Mouse (Mus musculus) kidney, embryonic 14.5 days (tissue): ENCODE measurements around the gene Fbxl16. TPM values are rescaled to one million over a fixed set of nuclear protein-coding genes. Genes with fewer than 3 reads are reported as not detected.

Experiments used
- ATAC-seq: fragments of 200-750 bp; cut with Nextera tagmentation; 2 replicates; pipeline ENCODE4 v1.8.0; 2017; ENCODE audit warnings: moderate number of reproducible peaks, mild to moderate bottlenecking, moderate TSS enrichment, moderate library complexity; ENCODE audit not compliant: low FRiP score, low TSS enrichment
- H3K27ac ChIP-seq: fragments of 300-500 bp; sonication (generic); 2 replicates; pipeline ENCODE4 v1.5.1; 2014; ENCODE audit warnings: low read depth, mild to moderate bottlenecking, low read length, moderate library complexity, mixed read lengths
- H3K27me3 ChIP-seq: fragments of 300-500 bp; sonication (generic); 2 replicates; pipeline ENCODE4 v1.6.1; 2014; ENCODE audit warnings: mild to moderate bottlenecking, low read length; ENCODE audit not compliant: control insufficient read depth, insufficient read depth
- H3K36me3 ChIP-seq: fragments of 300-500 bp; sonication (generic); 2 replicates; pipeline ENCODE4 v1.6.1; 2014; ENCODE audit warnings: low read length, mixed read lengths; ENCODE audit not compliant: control insufficient read depth, insufficient read depth
- H3K4me1 ChIP-seq: fragments of 300-500 bp; sonication (generic); 2 replicates; pipeline ENCODE4 v1.6.1; 2014; ENCODE audit warnings: low read length, mixed read lengths; ENCODE audit not compliant: control insufficient read depth, insufficient read depth
- H3K4me2 ChIP-seq: fragments of 300-500 bp; sonication (generic); replicated peaks from 2 replicates; pipeline ENCODE4 v1.6.1; 2014; ENCODE audit warnings: low read depth, mild to moderate bottlenecking, low read length
- H3K4me3 ChIP-seq: fragments of 300-500 bp; sonication (generic); 2 replicates; pipeline ENCODE4 v1.5.1; 2014; ENCODE audit warnings: mild to moderate bottlenecking, low read length
- H3K9ac ChIP-seq: fragments of 300-500 bp; sonication (generic); 2 replicates; pipeline ENCODE4 v1.6.1; 2014; ENCODE audit warnings: low read depth, mild to moderate bottlenecking, low read length, moderate library complexity
- H3K9me3 ChIP-seq: fragments of 300-500 bp; sonication (generic); 2 replicates; pipeline ENCODE4 v1.6.1; 2016; ENCODE audit warnings: low read length; ENCODE audit not compliant: control insufficient read depth
- WGBS: fragments of 180-500 bp; shearing (Covaris S2); extraction: QIAGEN DNeasy Blood & Tissue Kit; methylation state at CpG from one replicate; pipeline ENCODE4 v1.1.7; 2014; 5-methylcytosine and 5-hydroxymethylcytosine counted together
- polyA plus RNA-seq: library from polyadenylated mRNA; unstranded; fragments of >200 nt; fragmentation: Nextera tagmentation; extraction: Ambion mirVana; gene quantifications from 2 replicates; pipeline ENCODE4 v1.2.1, GENCODE M21; 2014

Gene Fbxl16
- polyA plus RNA-seq, 1 experiment from 2014 or later = 1.3 TPM

GRCm38 (mm10) chr17:25791843-25792527, 16.9 kb upstream of the Fbxl16 start:
- Histone ChIP-seq H3K4me3 (peak overlapping the region; percentile 89), H3K9ac (peak overlapping the region; percentile 82), H3K4me2 (peak overlapping the region; percentile 92), H3K4me1 (peaks cover 50% of the 10 kb centered on the region), H3K27me3 (no peaks in the 10 kb centered on the region), H3K27ac (peak overlapping the region; percentile 99), H3K9me3 (no peaks in the 10 kb centered on the region), H3K36me3 (peaks cover 23% of the 10 kb centered on the region)
- peak; percentile 28 for ATAC-seq
- under 1% methylated on average over 45 of the region's 45 CpGs for WGBS

- H3K36me3 ChIP-seq = peaks cover 21% of the 10 kb centered on the region
- peak within 1 kb of the TSS; percentile 89 for H3K4me3 ChIP-seq
- ATAC-seq = peak; percentile 63
- peak within 1 kb of the TSS; percentile 99 for H3K27ac ChIP-seq
- peak within 1 kb of the TSS; percentile 92 for H3K4me2 ChIP-seq
- peaks cover 50% of the 10 kb centered on the region for H3K4me1 ChIP-seq
- no peaks in the 10 kb centered on the region for H3K27me3 ChIP-seq
- H3K9me3 ChIP-seq = no peaks in the 10 kb centered on the region
- H3K9ac ChIP-seq = peak within 1 kb of the TSS; percentile 82
- under 1% methylated on average over 14 of the region's 14 CpGs for WGBS
These were observed 16.3 kb upstream of the Fbxl16 start, which contains the start of gene Fam173a for GRCm38 (mm10) chr17:25792615-25793014. Gene Fam173a (minus strand): TSS chr17:25792901.

- H3K4me3 ChIP-seq = no peak overlapping the region; the same call in 1 of the 2 replicates
- peaks cover 14% of the 10 kb centered on the region for H3K36me3 ChIP-seq
- peak overlapping the region; percentile 37; the same call in 1 of the 2 replicates for H3K27ac ChIP-seq
- ATAC-seq = no peak
- H3K4me1 ChIP-seq = peaks cover 50% of the 10 kb centered on the region
- no peaks in the 10 kb centered on the region for H3K27me3 ChIP-seq
- no peaks in the 10 kb centered on the region for H3K9me3 ChIP-seq
- no peak overlapping the region for H3K4me2 ChIP-seq
- WGBS = 81% methylated on average over 13 of the region's 13 CpGs
- no peak overlapping the region for H3K9ac ChIP-seq
These were observed 14.7 kb upstream of the Fbxl16 start for GRCm38 (mm10) chr17:25794197-25794596.

GRCm38 (mm10) chr17:25794998-25795397, 13.9 kb upstream of the Fbxl16 start:
- H3K4me3 ChIP-seq = no peak overlapping the region; the same call in 1 of the 2 replicates
- H3K4me1 ChIP-seq = peaks cover 50% of the 10 kb centered on the region
- H3K4me2 ChIP-seq = peak overlapping the region; percentile 99
- WGBS = 74% methylated on average over 17 of the region's 17 CpGs
- peak overlapping the region; percentile 7; the same call in 1 of the 2 replicates for H3K27ac ChIP-seq
- no peaks in the 10 kb centered on the region for H3K9me3 ChIP-seq
- ATAC-seq = no peak
- no peaks in the 10 kb centered on the region for H3K27me3 ChIP-seq
- H3K9ac ChIP-seq = 0 out of 2 replicates have a peak overlapping the region, but pooled peaks have one; percentile 78
- H3K36me3 ChIP-seq = peaks cover 6% of the 10 kb centered on the region

GRCm38 (mm10) chr17:25795609-25796092, 13.2 kb upstream of the Fbxl16 start, which contains the start of gene AC134908.4:
Gene AC134908.4 (minus strand): TSS chr17:25795659.
- Histone ChIP-seq H3K4me3 (peak within 1 kb of the TSS; percentile 85), H3K9me3 (no peaks in the 10 kb centered on the region), H3K4me1 (peaks cover 50% of the 10 kb centered on the region), H3K27me3 (no peaks in the 10 kb centered on the region), H3K4me2 (peak within 1 kb of the TSS; percentile 99), H3K36me3 (peaks cover 6% of the 10 kb centered on the region), H3K27ac (peak within 1 kb of the TSS; percentile 47; the same call in 1 of the 2 replicates), H3K9ac (peak within 1 kb of the TSS; percentile 78)
- 6% methylated on average over 6 of the region's 6 CpGs for WGBS
- peak; percentile 28; the same call in 1 of the 2 replicates for ATAC-seq

GRCm38 (mm10) chr17:25796211-25796771, 12.6 kb upstream of the Fbxl16 start:
- H3K27me3 ChIP-seq = no peaks in the 10 kb centered on the region
- H3K4me2 ChIP-seq = peak overlapping the region; percentile 99
- H3K27ac ChIP-seq = peak overlapping the region; percentile 47; the same call in 1 of the 2 replicates
- WGBS = under 1% methylated on average over 37 of the region's 37 CpGs
- H3K4me3 ChIP-seq = peak overlapping the region; percentile 85
- H3K4me1 ChIP-seq = peaks cover 43% of the 10 kb centered on the region
- peaks cover 6% of the 10 kb centered on the region for H3K36me3 ChIP-seq
- ATAC-seq = 0 out of 2 replicates have a peak, but pooled peaks have one; percentile 0
- peak overlapping the region; percentile 78 for H3K9ac ChIP-seq
- no peaks in the 10 kb centered on the region for H3K9me3 ChIP-seq

- WGBS = under 1% methylated on average over 31 of the region's 35 CpGs
- Histone ChIP-seq H3K27me3 (no peaks in the 10 kb centered on the region), H3K9me3 (no peaks in the 10 kb centered on the region), H3K4me1 (peaks cover 41% of the 10 kb centered on the region), H3K4me3 (peak within 1 kb of the TSS; percentile 85), H3K9ac (peak within 1 kb of the TSS; percentile 78), H3K27ac (peak within 1 kb of the TSS; percentile 47; the same call in 1 of the 2 replicates), H3K36me3 (peaks cover 6% of the 10 kb centered on the region), H3K4me2 (peak within 1 kb of the TSS; percentile 99)
- ATAC-seq = peak; percentile 75
These were observed 11.9 kb upstream of the Fbxl16 start, which contains the start of gene Metrn for GRCm38 (mm10) chr17:25796951-25797369. Gene Metrn (minus strand): TSS chr17:25797136.

GRCm38 (mm10) chr17:25801029-25801428, 7.9 kb upstream of the Fbxl16 start:
- Histone ChIP-seq H3K36me3 (no peaks in the 10 kb centered on the region), H3K27ac (no peak overlapping the region), H3K9me3 (no peaks in the 10 kb centered on the region), H3K9ac (no peak overlapping the region), H3K4me3 (no peak overlapping the region), H3K27me3 (no peaks in the 10 kb centered on the region; the same call in 1 of the 2 replicates), H3K4me1 (peaks cover 4% of the 10 kb centered on the region), H3K4me2 (no peak overlapping the region)
- peak; percentile 43; the same call in 1 of the 2 replicates for ATAC-seq
- WGBS = 9% methylated on average over 6 of the region's 6 CpGs
